Mouse (Mus musculus): Measurements from ENCODE around the gene Cited2.

The Cited2 gene

DNA sequence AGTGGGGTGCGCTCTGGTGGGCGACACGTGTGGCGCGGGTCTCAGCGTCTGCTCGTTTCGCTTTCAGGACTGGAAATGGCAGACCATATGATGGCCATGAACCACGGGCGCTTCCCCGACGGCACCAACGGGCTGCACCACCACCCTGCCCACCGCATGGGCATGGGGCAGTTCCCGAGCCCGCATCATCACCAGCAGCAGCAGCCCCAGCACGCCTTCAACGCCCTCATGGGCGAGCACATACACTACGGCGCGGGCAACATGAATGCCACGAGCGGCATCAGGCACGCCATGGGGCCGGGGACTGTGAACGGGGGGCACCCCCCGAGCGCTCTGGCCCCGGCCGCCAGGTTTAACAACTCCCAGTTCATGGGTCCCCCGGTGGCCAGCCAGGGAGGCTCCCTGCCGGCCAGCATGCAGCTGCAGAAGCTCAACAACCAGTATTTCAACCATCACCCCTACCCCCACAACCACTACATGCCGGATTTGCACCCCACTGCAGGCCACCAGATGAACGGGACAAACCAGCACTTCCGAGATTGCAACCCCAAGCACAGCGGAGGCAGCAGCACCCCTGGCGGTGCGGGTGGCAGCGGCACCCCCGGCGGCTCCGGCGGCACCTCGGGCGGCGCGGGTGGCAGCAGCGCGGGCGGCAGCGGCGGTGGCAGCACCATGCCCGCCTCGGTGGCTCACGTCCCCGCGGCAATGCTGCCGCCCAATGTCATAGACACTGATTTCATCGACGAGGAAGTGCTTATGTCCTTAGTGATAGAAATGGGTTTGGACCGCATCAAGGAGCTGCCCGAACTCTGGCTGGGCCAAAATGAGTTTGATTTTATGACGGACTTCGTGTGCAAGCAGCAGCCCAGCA is 1.1 kb downstream of the Cited2 start:
- peak; percentile 75 for DNase-seq

DNA sequence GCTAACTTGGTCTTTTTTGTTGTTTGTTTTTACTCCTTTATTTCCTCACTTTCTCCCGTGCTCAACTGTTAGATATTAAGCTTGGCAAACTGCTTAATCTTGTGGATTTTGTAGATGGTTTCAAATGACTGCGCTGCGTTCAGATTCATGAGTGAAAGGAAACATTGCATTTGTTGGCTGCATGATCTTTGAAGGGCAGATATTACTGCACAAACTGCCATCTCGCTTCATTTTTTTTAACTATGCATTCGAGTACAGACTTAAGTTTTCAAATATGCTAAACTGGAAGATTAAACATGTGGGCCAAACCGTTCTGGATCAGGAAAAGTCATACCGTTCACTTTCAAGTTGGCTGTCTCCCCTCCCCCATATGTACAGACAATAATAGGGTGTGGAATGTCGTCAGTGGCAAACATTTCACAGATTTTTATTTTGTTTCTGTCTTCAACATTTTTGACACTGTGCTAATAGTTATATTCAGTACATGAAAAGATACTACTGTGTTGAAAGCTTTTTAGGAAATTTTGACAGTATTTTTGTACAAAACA is 2.1 kb downstream of the Cited2 start:
- no peak for DNase-seq

DNA sequence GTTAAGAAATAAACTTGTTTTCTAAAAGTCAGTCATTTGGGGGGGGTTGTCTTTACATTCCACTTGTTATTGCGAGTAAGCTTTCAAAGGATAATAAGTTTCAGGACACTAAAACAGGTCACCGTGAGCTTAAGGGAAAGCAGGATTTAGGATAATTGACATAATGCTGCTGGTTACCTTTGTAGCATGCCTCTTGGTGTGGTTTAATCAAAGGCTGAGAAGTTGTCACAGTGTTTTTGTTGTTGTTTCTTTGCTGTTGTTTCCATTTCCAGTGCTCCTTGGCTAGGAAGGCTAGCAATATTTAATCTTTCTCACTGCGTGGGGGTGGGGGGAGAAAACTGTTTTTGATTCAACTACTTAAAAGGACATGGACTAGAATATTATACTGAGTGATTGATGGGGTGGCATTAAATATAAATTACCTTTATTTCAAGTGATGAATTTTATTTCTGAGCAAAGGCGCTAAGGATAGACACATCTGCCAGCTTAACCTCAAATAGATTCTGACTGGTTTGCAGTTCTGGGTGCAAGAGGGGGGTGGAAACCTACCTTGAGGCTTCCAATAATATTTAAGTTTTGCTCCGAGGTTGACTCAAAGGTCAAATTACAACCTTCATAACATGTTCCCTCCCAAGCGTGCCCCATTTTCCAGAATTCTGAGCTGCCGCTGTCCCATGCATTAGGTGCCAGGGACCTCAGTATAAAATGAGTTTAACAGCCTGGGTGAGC is 2.8 kb downstream of the Cited2 start:
- no peak for DNase-seq

DNA sequence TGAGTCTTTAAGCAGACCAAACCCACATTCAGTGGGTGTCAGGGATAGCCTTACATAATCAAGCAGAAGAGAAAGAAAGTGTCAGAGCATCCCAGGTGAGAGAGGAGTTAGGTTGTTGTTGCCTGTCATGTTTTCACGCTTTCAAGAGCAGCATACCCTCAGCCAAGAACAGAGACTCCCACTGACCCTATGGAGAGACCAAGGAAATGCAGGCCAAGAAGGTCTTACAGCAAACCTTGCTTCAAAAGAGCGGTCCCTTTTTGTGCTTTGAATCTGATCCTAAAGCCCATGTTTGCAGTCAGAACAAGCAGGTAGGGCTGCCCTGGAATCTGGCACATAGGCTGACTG is 3.3 kb downstream of the Cited2 start:
- no peak for DNase-seq

DNA sequence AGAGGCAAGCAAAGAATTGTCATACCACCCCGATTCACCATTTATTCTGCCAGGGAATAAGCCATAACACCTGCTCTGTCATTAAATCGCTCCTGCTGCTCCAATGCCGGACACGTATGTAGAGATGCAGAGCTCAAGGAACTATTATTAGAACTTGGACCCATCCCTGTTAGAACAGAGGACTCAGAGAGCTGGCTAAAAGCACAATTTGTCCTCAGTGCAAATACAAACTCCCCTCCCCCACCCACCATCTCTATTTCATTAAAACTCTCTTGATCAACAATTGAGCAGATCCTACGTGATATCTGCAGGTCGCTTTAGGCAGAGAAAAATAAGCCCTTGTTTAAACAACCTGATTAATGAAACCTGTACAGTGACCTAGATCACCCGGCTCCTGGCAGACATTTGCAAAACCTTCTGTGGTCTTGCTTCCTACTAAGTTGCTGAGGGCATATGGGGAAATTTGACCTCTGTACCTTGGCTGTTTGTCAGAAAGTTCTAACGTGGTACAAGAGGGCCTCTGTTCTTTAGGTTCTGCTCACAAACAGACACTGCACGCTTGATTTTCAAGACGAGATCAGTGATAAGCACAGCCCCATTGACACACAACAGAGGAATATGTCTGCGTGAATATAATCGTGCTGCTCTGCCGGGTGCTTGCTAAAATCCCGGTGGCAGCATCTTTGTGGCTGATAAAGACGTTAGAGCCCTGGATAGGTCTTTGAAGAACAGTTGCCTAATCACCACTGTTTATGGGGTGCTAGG is 4.3 kb downstream of the Cited2 start:
- DNase-seq = no peak

DNA sequence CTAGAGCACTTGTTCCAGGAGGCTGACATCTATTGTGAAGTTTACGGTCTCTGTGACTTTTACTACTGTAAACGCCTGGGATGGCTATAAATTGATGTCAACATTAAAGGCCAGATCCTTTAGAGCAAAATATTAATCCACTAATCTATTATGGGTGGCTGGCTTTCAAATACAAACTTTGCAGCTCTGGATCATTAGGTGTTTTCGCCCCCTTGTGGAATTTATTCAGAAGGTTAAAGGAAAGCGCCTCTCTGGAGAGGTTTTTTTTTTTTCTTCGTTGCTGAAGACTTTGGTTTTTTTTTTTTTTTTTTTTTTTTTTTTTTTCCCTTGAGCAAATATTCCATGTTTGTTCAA is 4.9 kb downstream of the Cited2 start:
- no peak for DNase-seq

DNA sequence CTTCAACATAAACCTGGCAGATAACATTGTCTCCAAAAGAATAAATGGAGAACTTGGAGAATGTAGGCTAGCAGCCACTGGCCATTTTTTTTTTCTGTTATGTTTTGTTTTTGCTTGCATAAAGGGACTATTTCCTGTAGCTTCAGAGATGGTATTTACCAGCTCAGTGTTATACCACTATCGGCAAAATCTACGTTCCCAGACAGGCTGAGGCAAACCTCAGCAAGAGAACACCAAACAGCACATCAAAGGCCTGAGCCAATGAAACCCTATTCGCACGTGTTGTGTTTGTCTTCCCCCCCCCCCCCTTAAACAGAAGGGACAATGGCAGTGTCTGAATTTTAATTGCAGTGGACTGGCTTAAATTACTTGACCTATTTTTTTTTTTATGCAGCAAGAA is 5.7 kb downstream of the Cited2 start:
- no peak for DNase-seq

DNA sequence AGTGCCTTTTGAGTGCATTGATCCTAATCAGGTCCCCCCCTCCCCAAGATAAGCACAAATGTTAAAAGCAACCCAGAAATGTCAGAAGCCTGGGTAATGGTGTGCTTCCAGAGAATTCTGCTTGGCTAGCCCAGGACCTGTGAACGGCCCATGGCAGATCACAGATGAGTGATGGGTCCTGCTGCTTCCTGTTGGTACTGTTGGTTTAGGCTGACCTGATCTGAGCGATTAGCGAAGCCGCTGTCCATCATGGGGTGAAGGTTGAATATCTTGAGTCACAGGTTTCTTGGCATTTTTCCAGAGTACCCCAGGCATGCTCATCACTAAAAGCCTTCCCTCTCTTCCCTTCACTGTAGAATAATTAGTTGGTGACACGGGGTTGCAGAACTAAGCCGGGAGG is 6.5 kb downstream of the Cited2 start:
- no peak for DNase-seq

DNA sequence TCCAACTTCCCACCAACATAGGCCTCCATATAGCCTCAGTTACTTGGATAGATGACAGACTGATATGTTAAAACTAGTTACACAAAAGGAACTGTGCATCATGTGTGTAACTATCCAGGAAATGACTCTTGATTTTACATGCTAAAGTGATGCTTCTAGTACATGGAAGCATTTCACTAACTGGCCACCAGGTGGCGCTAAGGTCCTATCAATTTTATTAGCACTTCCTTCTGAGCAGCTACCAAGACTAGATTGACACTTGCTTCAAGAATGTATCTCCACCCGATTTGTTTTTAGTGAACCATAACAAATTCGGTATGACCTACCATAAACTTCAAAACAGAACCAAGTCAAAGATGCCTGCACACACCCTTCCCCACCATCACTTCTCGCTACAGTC is 10.0 kb downstream of the Cited2 start:
- peak; percentile 82 for DNase-seq

DNA sequence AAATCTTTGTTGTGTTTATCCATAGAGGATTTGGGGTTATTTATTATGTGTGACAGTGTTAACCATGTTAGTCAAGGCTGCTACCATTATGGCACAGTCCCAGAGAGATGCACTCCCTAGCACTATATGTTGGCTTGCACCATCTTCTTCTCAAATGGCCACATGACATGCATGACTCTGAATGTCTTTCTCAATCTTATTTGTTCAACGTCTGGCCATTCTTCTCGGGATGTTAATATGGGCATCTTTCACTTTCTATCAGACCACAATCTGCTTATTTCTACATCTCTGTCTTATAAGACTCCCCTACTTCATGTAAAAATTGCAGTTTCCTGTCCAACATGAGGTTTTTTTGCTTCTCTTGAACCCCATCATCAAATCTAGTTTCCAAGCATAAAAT is 19.6 kb downstream of the Cited2 start:
- no peak for DNase-seq

DNA sequence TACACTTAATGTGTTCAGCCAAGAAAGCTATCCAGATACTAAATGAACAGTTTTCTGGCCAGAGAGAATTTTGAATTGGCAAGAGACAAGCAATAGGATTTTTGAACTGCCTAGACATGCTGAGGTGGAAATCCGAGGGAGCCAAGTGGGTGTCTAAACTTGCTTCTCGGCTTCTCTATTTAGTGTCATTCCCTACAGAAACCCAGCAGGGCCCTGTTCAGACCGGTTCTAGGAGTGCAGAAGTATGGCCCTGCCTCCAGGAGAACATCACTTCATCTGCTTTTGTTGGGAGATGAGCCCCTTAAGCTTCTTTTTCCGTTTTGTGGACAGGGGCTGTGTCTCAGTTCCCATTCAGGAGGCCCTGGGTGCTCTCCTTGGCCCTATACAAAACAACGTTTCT is 29.5 kb downstream of the Cited2 start:
- DNase-seq = no peak

DNA sequence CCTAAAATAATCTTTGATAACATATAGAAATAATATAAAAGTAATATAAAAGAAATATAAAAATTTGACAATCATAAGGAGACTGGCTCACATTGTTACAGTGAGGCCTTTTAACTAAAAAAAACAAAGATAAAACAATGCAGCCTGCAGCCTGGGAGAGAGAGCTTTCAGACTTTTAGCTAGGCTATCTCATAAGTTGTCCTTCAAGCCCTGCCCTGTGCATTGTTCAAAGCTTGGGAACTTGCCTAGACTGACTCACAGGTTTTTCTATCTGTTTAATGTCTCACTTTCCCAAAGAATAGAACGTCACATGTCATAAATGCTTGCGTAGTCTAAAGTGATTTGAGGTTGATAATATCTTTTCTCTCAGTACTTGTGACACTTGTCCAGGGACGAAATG is 36.8 kb downstream of the Cited2 start:
- no peak for DNase-seq

DNA sequence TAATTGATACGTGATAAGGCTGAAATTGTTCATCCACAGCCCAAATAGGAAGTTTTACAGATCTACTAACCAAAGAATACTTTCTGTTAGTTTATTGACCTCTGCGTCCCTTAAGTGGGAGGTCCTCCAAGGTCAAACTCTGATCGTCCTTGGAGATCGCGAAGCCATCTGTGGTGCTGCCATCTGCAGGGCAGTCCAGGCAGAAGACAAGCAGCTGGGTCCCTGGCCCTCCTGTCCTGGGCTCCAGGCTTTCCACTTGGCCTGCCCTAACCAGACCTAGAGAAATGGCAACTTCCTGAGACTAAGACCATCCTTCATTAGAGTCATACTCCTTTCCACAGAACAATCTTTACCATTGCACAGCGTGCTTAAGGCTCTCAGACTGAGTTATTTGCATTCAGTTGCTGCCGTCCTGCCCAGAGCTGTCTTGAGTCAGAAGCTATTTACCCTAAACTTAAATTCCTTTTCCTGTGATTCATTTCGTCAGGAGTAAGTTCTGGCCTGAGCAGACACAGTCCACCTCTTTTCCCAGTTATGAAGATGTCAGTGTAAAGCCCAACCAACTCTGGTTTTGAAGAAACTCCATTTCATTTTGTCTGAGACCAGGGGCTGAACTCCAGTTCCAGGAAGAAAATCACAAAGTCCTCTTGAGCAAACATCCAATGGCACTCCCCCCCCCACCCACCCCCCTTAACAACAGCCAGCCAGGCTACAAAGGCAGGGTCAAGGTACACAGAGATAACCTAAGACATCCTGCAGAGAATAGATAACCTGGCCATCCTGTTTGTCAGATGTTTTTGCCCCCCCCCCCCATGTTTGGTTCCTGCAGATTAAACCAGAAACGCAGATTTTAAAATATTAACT is 38.0 kb downstream of the Cited2 start:
- peak; percentile 25 for DNase-seq

DNA sequence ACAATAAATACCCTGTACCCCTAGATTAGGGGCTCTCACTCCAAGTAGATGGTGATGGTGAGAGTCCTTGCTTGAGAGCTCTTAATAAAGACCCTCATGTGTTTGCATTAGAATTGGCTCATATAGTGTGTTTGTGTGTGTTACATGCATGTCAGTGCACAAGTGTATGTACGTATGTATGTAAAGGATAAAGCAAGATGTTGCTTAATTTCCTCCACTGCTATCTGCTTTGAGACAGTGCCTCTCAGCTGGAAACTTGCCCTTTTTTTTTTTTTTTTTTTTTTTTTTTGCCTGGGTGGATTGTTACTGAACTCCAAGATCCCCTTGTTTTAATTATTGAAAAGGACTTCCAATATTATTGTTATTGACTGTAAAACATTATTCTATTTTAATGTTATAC is 38.6 kb downstream of the Cited2 start:
- DNase-seq = no peak

DNA sequence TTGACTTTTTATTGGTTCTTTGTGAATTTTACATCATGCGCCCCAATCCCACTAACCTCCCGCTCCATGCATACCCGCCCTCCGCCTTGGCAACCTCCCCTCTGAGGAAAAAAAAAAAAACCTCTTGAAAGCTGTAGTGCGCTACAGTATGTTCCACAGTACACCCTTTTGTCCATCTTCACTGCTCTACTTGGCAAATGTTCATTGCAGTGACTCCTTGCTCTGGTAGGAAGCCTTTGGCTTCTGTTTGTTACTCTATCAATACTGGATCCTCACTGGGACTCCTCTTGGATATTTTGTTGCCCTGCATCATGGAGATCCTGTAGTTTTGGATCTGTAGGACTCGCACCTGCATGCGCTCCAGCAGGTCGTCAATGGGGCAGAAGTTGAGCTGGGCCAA is 39.9 kb downstream of the Cited2 start:
- DNase-seq = no peak

DNA sequence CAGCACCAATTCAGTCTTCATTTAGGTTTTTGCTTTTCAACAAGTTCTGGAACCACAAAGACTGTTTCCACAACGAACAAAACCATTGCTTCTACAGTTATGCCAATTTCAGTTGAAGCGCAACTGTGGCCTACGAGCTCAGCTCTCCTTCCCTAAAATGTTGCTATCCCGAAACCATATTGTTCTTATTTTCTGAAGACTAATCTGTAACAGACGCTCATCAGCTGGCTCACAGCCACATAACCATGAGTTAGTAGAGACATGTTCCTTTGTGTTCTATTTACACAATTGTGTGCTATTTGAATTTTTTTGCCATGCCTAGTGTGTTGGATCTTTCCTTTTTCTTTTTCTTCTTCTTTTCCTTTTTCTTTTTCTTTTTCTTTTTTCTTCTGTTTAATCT is 46.8 kb downstream of the Cited2 start:
- no peak for DNase-seq

DNA sequence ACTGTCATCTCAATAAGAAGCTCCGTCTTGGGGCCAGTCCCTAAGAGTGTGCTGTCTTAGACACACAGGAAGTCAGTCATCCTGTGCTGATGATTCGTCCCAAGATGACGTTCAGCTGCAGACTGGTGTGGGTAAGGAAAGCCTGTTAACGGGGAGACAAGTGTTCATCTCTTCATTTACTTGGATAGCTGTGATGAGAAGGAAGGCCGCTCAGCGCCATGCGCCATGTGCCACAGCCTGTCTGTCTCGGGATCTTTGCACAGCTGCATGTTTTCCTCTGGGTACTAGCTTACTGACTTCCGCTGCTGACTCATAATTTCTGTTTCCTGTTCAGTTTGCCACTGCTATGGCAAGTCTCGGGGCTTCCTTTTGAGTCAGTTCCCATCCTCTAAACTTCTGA is 49.3 kb downstream of the Cited2 start:
- DNase-seq = peak; percentile 21

DNA sequence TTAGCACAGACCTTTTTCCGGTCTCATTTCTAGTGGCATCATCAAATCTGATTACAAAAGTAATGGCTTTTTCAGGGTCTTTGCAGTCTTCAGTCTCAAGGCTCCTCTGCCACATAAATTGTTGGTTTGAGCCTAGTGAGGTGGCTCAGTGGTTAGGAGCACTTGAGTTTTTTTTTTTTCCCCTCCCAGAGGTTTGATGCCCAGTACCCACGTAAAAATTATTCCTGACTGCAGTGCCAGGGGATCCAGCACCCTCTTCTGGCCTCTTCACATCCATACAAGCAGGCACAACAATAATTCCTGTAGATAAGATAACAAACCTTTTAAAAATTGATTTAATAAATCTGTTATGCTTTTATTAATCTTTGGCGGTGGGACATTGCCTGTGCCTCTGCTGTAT is 51.3 kb downstream of the Cited2 start:
- DNase-seq = no peak

DNA sequence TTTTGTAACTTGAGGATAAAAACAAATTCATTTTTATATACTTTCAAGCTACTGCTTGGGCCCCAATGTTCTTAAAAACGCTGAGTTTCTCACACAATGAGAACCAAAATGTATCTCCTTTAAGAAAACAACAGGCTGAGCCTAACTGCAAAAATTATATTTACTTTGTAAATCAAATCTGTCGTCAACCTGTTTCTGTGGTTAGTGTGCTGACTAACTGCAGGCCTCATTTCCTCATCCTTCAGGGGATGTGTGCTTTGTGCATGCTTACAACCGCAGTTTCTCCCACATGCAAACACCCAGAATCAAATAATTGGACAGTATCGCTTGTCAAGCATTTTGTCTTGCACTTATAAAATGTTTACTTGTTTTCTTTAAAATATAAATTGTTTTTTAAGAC is 52.1 kb downstream of the Cited2 start:
- DNase-seq = no peak
